Mouse (Mus musculus): ENCODE results near the gene Rnaseh2b. TPM values are rescaled to one million over a fixed set of nuclear protein-coding genes. Genes with fewer than 3 reads are reported as not detected.

Rnaseh2b gene
- polyA plus RNA-seq, 1 experiment from 2014 or later = 60.5 TPM

GRCm38 (mm10) chr14:62389729-62390536 lies 97.5 kb downstream of the Rnaseh2b start:
- peaks cover 5% of the 10 kb centered on the region for H3K4me1 ChIP-seq (replicated peaks; ENCODE audit: control insufficient read depth, insufficient read depth, low read length)
- ATAC-seq (ENCODE audit: low read depth) = no peak
- no peaks in the 10 kb centered on the region for H3K9me3 ChIP-seq (ENCODE audit: control insufficient read depth, low read length)
- H3K36me3 ChIP-seq (ENCODE audit: control insufficient read depth, insufficient read depth, low read length) = no peaks in the 10 kb centered on the region
- H3K9ac ChIP-seq (ENCODE audit: low read length) = no peak overlapping the region
- WGBS = 74% methylated on average over 9 of the region's 9 CpGs
- H3K4me3 ChIP-seq (ENCODE audit: low read length) = no peak overlapping the region
- no peaks in the 10 kb centered on the region for H3K27me3 ChIP-seq (ENCODE audit: control insufficient read depth, insufficient read depth, low read depth, low read length)
- H3K27ac ChIP-seq (ENCODE audit: low read length) = no peak overlapping the region
- no peak overlapping the region; the same call in 1 of the 2 replicates for H3K4me2 ChIP-seq (ENCODE audit: low read depth, low read length)

GRCm38 (mm10) chr14:62392754-62393153 lies 100.4 kb downstream of the Rnaseh2b start:
- H3K27ac ChIP-seq (ENCODE audit: low read length) = no peak overlapping the region
- no peak overlapping the region for H3K9ac ChIP-seq (ENCODE audit: low read length)
- peak; percentile 73 for ATAC-seq (ENCODE audit: low read depth)
- H3K36me3 ChIP-seq (ENCODE audit: control insufficient read depth, insufficient read depth, low read length) = no peaks in the 10 kb centered on the region
- H3K4me1 ChIP-seq (replicated peaks; ENCODE audit: control insufficient read depth, insufficient read depth, low read length) = peaks cover 5% of the 10 kb centered on the region
- H3K4me2 ChIP-seq (ENCODE audit: low read depth, low read length) = no peak overlapping the region
- no peak overlapping the region for H3K4me3 ChIP-seq (ENCODE audit: low read length)
- H3K9me3 ChIP-seq (ENCODE audit: control insufficient read depth, low read length) = no peaks in the 10 kb centered on the region
- WGBS = 42% methylated on average over 4 of the region's 4 CpGs
- H3K27me3 ChIP-seq (ENCODE audit: control insufficient read depth, insufficient read depth, low read depth, low read length) = no peaks in the 10 kb centered on the region

GRCm38 (mm10) chr14:62395346-62395745 lies 103.0 kb downstream of the Rnaseh2b start:
- Histone ChIP-seq H3K9ac (ENCODE audit: low read length) (no peak overlapping the region), H3K4me1 (replicated peaks; ENCODE audit: control insufficient read depth, insufficient read depth, low read length) (peaks cover 5% of the 10 kb centered on the region), H3K27ac (ENCODE audit: low read length) (no peak overlapping the region), H3K9me3 (ENCODE audit: control insufficient read depth, low read length) (no peaks in the 10 kb centered on the region), H3K4me3 (ENCODE audit: low read length) (no peak overlapping the region), H3K36me3 (ENCODE audit: control insufficient read depth, insufficient read depth, low read length) (no peaks in the 10 kb centered on the region), H3K27me3 (ENCODE audit: control insufficient read depth, insufficient read depth, low read depth, low read length) (no peaks in the 10 kb centered on the region), H3K4me2 (ENCODE audit: low read depth, low read length) (no peak overlapping the region)
- no peak for ATAC-seq (ENCODE audit: low read depth)
- WGBS = 72% methylated on average over 2 of the region's 2 CpGs

GRCm38 (mm10) chr14:62416007-62416741 lies 123.8 kb downstream of the Rnaseh2b start:
- Histone ChIP-seq H3K9ac (ENCODE audit: low read length) (no peak overlapping the region), H3K4me1 (replicated peaks; ENCODE audit: control insufficient read depth, insufficient read depth, low read length) (peaks cover 6% of the 10 kb centered on the region), H3K27ac (ENCODE audit: low read length) (peak overlapping the region; percentile 34; the same call in 1 of the 2 replicates), H3K4me2 (ENCODE audit: low read depth, low read length) (no peak overlapping the region), H3K9me3 (ENCODE audit: control insufficient read depth, low read length) (no peaks in the 10 kb centered on the region), H3K27me3 (ENCODE audit: control insufficient read depth, insufficient read depth, low read depth, low read length) (no peaks in the 10 kb centered on the region), H3K4me3 (ENCODE audit: low read length) (no peak overlapping the region), H3K36me3 (ENCODE audit: control insufficient read depth, insufficient read depth, low read length) (no peaks in the 10 kb centered on the region)
- ATAC-seq (ENCODE audit: low read depth) = no peak
- 56% methylated on average over 7 of the region's 7 CpGs for WGBS

GRCm38 (mm10) chr14:62416742-62417134 lies 124.3 kb downstream of the Rnaseh2b start:
- H3K27ac ChIP-seq (ENCODE audit: low read length) = peak overlapping the region; percentile 34; the same call in 1 of the 2 replicates
- peak; percentile 83; the same call in 1 of the 2 replicates for ATAC-seq (ENCODE audit: low read depth)
- H3K4me3 ChIP-seq (ENCODE audit: low read length) = no peak overlapping the region
- 17% methylated on average over 1 of the region's 1 CpGs for WGBS
- H3K4me1 ChIP-seq (replicated peaks; ENCODE audit: control insufficient read depth, insufficient read depth, low read length) = peaks cover 6% of the 10 kb centered on the region
- no peaks in the 10 kb centered on the region for H3K9me3 ChIP-seq (ENCODE audit: control insufficient read depth, low read length)
- no peak overlapping the region for H3K4me2 ChIP-seq (ENCODE audit: low read depth, low read length)
- no peaks in the 10 kb centered on the region for H3K27me3 ChIP-seq (ENCODE audit: control insufficient read depth, insufficient read depth, low read depth, low read length)
- H3K9ac ChIP-seq (ENCODE audit: low read length) = no peak overlapping the region
- H3K36me3 ChIP-seq (ENCODE audit: control insufficient read depth, insufficient read depth, low read length) = no peaks in the 10 kb centered on the region

GRCm38 (mm10) chr14:62417501-62417900 lies 125.1 kb downstream of the Rnaseh2b start:
- H3K27me3 ChIP-seq (ENCODE audit: control insufficient read depth, insufficient read depth, low read depth, low read length) = no peaks in the 10 kb centered on the region
- ATAC-seq (ENCODE audit: low read depth) = no peak
- no peak overlapping the region for H3K4me3 ChIP-seq (ENCODE audit: low read length)
- no peak overlapping the region for H3K9ac ChIP-seq (ENCODE audit: low read length)
- no peak overlapping the region for H3K27ac ChIP-seq (ENCODE audit: low read length)
- WGBS = 67% methylated on average over 3 of the region's 3 CpGs
- H3K4me1 ChIP-seq (replicated peaks; ENCODE audit: control insufficient read depth, insufficient read depth, low read length) = peaks cover 6% of the 10 kb centered on the region
- no peaks in the 10 kb centered on the region for H3K9me3 ChIP-seq (ENCODE audit: control insufficient read depth, low read length)
- H3K36me3 ChIP-seq (ENCODE audit: control insufficient read depth, insufficient read depth, low read length) = no peaks in the 10 kb centered on the region
- no peak overlapping the region for H3K4me2 ChIP-seq (ENCODE audit: low read depth, low read length)

GRCm38 (mm10) chr14:62422265-62422664 lies 129.9 kb downstream of the Rnaseh2b start:
- Histone ChIP-seq H3K4me1 (replicated peaks; ENCODE audit: control insufficient read depth, insufficient read depth, low read length) (peaks cover under 1% of the 10 kb centered on the region; the same call in 1 of the 2 replicates), H3K27ac (ENCODE audit: low read length) (no peak overlapping the region), H3K9me3 (ENCODE audit: control insufficient read depth, low read length) (no peaks in the 10 kb centered on the region), H3K27me3 (ENCODE audit: control insufficient read depth, insufficient read depth, low read depth, low read length) (no peaks in the 10 kb centered on the region), H3K4me3 (ENCODE audit: low read length) (no peak overlapping the region), H3K9ac (ENCODE audit: low read length) (no peak overlapping the region), H3K36me3 (ENCODE audit: control insufficient read depth, insufficient read depth, low read length) (no peaks in the 10 kb centered on the region), H3K4me2 (ENCODE audit: low read depth, low read length) (no peak overlapping the region)
- no peak for ATAC-seq (ENCODE audit: low read depth)
- 44% methylated on average over 4 of the region's 4 CpGs for WGBS

Other genes starting within 250 kb of the Rnaseh2b start
- gene Dleu7, start 458 bp downstream of the Rnaseh2b start, polyA plus RNA-seq (2015; fragmentation: Nextera tagmentation; extraction: Ambion mirVana) = 0.54 and 0.60 TPM in 2 replicates
- gene Gucy1b2, start 163.7 kb downstream of the Rnaseh2b start, polyA plus RNA-seq (2015; fragmentation: Nextera tagmentation; extraction: Ambion mirVana) = 0.13 and 0.31 TPM in 2 replicates

Data from lung, embryonic 16.5 days (tissue).